Mouse (Mus musculus): Measurements from ENCODE around the gene Stk16. TPM values are rescaled to one million over a fixed set of nuclear protein-coding genes. Genes with fewer than 3 reads are reported as not detected.

Gene Stk16
- polyA plus RNA-seq, 1 experiment from 2014 or later = 125 TPM

GRCm38 (mm10) chr1:75247071-75247930 lies 36.7 kb downstream of the Stk16 start:
- peak overlapping the region; percentile 1; the same call in 1 of the 2 replicates for H3K9ac ChIP-seq
- H3K9me3 ChIP-seq (replicated peaks) = no peaks in the 10 kb centered on the region
- no peak for ATAC-seq (ENCODE audit: low FRiP score)
- no peak overlapping the region for H3K4me2 ChIP-seq (replicated peaks)
- H3K27me3 ChIP-seq = peaks cover 2% of the 10 kb centered on the region; the same call in 1 of the 2 replicates
- no peak overlapping the region for H3K4me3 ChIP-seq
- no peak overlapping the region for H3K27ac ChIP-seq
- peaks cover 13% of the 10 kb centered on the region for H3K36me3 ChIP-seq
- peaks cover 21% of the 10 kb centered on the region for H3K4me1 ChIP-seq
- WGBS = 72% methylated on average over 16 of the region's 16 CpGs

DNA sequence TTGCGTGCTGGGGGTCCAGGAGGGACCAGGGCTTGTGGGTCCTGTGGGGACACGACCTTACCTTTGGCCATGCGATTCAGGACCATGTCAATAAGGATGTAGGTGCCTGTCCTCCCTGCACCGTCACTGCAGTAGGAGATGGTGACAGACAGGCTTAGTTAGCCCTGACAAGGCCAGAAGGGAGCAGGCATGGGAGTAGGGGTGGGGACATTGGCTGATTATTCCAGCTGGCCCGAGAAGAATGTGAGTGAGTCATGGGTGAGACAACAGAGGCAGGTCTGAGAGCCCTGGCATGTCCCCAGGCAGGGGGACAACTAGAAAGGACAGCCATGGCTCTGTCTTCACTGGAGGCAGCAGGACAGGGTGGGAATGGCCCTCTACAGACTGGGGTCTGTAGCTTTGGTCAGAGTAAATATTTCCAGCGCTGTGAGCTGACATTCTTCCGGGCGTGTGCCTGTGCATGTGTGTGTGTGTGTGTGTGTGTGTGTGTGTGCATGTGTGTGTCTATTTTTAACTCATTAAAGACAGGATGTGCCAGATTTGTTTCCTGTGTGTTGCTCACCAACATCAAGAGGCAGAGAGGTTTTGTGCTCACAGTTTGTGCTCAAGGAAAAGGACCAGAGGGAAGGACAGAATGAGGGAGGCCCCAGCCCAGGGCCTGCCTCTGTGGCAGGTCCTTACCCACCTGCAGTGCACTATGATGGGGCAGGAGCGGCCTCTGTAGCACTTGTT lies 37.6 kb downstream of the Stk16 start:
- peaks cover 11% of the 10 kb centered on the region for H3K27me3 ChIP-seq
- no peak overlapping the region for H3K4me3 ChIP-seq
- H3K27ac ChIP-seq = no peak overlapping the region
- H3K9me3 ChIP-seq (replicated peaks) = no peaks in the 10 kb centered on the region
- no peak for ATAC-seq (ENCODE audit: low FRiP score)
- H3K9ac ChIP-seq = peak overlapping the region; percentile 15
- H3K4me2 ChIP-seq (replicated peaks) = no peak overlapping the region
- 52% methylated on average over 9 of the region's 9 CpGs for WGBS
- peaks cover 7% of the 10 kb centered on the region for H3K36me3 ChIP-seq
- peaks cover 21% of the 10 kb centered on the region for H3K4me1 ChIP-seq

DNA sequence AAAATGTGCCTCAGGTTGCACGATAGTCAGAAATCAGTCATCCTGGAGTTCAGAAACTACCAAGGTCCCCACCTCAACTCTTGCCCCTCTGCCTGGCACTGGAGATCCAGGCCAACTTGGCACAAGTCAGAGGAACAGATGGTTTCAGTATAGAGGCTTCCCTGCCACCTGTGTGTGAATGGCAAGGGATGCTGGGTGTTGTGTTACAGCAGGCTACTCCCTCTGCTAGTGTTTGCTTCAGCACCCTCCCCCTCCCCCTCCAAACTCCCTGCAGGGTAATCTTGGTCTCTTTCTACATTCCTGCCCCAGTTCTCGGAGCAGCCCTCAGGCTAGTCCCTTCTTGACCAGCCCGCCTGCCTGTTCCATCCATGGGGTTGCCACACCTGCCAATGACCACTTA lies 39.9 kb downstream of the Stk16 start:
- Histone ChIP-seq H3K4me3 (no peak overlapping the region), H3K36me3 (no peaks in the 10 kb centered on the region), H3K9ac (no peak overlapping the region), H3K9me3 (replicated peaks) (no peaks in the 10 kb centered on the region), H3K4me2 (replicated peaks) (no peak overlapping the region), H3K27me3 (peaks cover 13% of the 10 kb centered on the region), H3K4me1 (peaks cover 21% of the 10 kb centered on the region), H3K27ac (no peak overlapping the region)
- no peak for ATAC-seq (ENCODE audit: low FRiP score)
- WGBS = 54% methylated on average over 3 of the region's 3 CpGs

DNA sequence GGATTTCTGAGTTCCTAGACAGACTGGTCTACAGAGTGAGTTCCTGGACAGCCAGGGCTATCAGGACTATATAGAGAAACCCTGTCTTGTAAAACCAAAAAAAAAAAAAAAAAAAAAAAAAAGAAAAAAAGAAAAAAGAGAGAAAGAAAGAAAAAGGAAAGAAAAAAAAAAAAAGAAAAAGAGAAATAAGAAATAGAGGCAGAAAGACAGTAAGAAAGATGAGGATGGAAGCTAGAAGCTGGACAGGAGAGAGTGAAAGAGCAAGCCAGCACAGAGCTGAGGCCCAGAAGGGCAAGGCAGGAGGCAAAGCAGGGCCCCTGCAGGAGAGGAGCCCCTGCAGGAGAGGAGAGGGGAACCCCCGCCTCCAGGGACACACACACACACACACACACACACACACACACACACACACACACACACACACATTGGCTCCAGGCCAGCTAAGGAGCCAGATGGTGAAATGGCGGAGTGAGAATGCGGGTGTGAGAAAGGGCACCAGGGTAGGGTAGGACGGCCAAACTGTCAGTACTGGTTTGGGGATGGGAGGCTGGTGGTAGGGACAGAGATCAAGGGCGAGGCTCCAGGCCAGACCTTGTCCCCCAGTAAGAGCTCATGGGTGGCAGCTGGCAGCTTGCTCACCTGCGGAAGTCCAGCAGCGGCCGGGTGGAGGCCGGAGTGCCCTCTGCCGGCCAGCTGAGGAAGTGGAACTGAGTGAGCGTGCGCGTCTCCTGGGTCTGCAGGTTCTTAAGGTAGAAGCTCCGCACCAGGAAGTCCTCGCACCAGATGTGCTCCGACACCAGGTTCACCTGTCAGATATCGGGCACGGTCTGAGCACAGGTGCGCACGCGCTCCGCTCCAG lies 40.7 kb downstream of the Stk16 start:
- H3K36me3 ChIP-seq = no peaks in the 10 kb centered on the region
- ATAC-seq (ENCODE audit: low FRiP score) = peak; percentile 48; the same call in 1 of the 2 replicates

GRCm38 (mm10) chr1:75252308-75252707 lies 41.7 kb downstream of the Stk16 start:
- Histone ChIP-seq H3K36me3 (no peaks in the 10 kb centered on the region), H3K9ac (no peak overlapping the region), H3K9me3 (replicated peaks) (no peaks in the 10 kb centered on the region), H3K4me3 (no peak overlapping the region), H3K4me1 (peaks cover 22% of the 10 kb centered on the region), H3K27me3 (peaks cover 20% of the 10 kb centered on the region), H3K27ac (no peak overlapping the region), H3K4me2 (replicated peaks) (no peak overlapping the region)
- WGBS = 70% methylated on average over 13 of the region's 13 CpGs
- no peak for ATAC-seq (ENCODE audit: low FRiP score)

More for the DNA sequence above, 40.7 kb downstream of the Stk16 start:
- Histone ChIP-seq H3K4me3 (peak overlapping the region; percentile 8; the same call in 1 of the 2 replicates), H3K9ac (0 out of 2 replicates have a peak overlapping the region, but pooled peaks have one; percentile 15), H3K4me1 (peaks cover 23% of the 10 kb centered on the region), H3K4me2 (replicated peaks) (peak overlapping the region; percentile 45), H3K27ac (no peak overlapping the region), H3K9me3 (replicated peaks) (no peaks in the 10 kb centered on the region), H3K27me3 (peaks cover 20% of the 10 kb centered on the region)
- 5% methylated on average over 22 of the region's 22 CpGs for WGBS

- no peaks in the 10 kb centered on the region for H3K9me3 ChIP-seq (replicated peaks)
- H3K4me3 ChIP-seq = no peak overlapping the region
- no peak overlapping the region for H3K4me2 ChIP-seq (replicated peaks)
- ATAC-seq (ENCODE audit: low FRiP score) = 0 out of 2 replicates have a peak, but pooled peaks have one; percentile 10
- no peaks in the 10 kb centered on the region for H3K36me3 ChIP-seq
- peaks cover 15% of the 10 kb centered on the region for H3K4me1 ChIP-seq
- H3K27ac ChIP-seq = no peak overlapping the region
- 70% methylated on average over 16 of the region's 16 CpGs for WGBS
- H3K9ac ChIP-seq = no peak overlapping the region
- peaks cover 23% of the 10 kb centered on the region for H3K27me3 ChIP-seq
Measured at GRCm38 (mm10) chr1:75253029-75253428, 42.4 kb downstream of the Stk16 start.

- no peaks in the 10 kb centered on the region for H3K36me3 ChIP-seq
- WGBS = 65% methylated on average over 16 of the region's 16 CpGs
- H3K9me3 ChIP-seq (replicated peaks) = no peaks in the 10 kb centered on the region
- peaks cover 12% of the 10 kb centered on the region; the same call in 1 of the 2 replicates for H3K4me1 ChIP-seq
- ATAC-seq (ENCODE audit: low FRiP score) = no peak
- H3K4me3 ChIP-seq = no peak overlapping the region
- H3K27me3 ChIP-seq = peaks cover 28% of the 10 kb centered on the region
- H3K27ac ChIP-seq = no peak overlapping the region
- no peak overlapping the region for H3K9ac ChIP-seq
- H3K4me2 ChIP-seq (replicated peaks) = no peak overlapping the region
Measured at GRCm38 (mm10) chr1:75253849-75254624, 43.4 kb downstream of the Stk16 start.

DNA sequence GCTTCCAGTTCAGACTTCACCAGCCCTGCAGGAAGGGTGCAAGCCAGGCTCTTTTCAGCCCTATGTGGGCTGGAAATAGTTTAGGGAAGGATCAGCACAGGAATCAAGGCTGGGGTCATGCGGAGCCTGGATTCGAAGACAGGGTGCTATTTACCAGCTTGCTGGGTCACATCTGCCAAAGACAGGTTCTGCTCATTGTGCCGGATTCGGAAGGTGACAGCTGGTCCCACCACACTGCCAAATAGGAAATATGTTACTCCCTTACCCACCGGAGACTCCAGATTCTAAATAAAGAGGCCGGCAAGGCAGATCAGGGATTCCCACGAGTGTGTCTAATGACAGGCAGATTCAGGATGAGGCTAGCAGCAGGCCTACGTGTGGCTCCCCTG lies 44.0 kb downstream of the Stk16 start:
- 0 out of 2 replicates have a peak overlapping the region, but pooled peaks have one; percentile 23 for H3K9ac ChIP-seq
- no peak overlapping the region for H3K27ac ChIP-seq
- WGBS = 65% methylated on average over 8 of the region's 8 CpGs
- no peaks in the 10 kb centered on the region for H3K36me3 ChIP-seq
- H3K4me1 ChIP-seq = peaks cover 12% of the 10 kb centered on the region; the same call in 1 of the 2 replicates
- H3K4me2 ChIP-seq (replicated peaks) = no peak overlapping the region
- no peak for ATAC-seq (ENCODE audit: low FRiP score)
- H3K4me3 ChIP-seq = no peak overlapping the region
- no peaks in the 10 kb centered on the region for H3K9me3 ChIP-seq (replicated peaks)
- peaks cover 32% of the 10 kb centered on the region for H3K27me3 ChIP-seq

GRCm38 (mm10) chr1:75255516-75256046 lies 44.9 kb downstream of the Stk16 start:
- Histone ChIP-seq H3K4me2 (replicated peaks) (no peak overlapping the region), H3K9ac (no peak overlapping the region), H3K4me3 (no peak overlapping the region), H3K9me3 (replicated peaks) (no peaks in the 10 kb centered on the region), H3K27ac (no peak overlapping the region), H3K27me3 (peaks cover 36% of the 10 kb centered on the region), H3K4me1 (peaks cover 12% of the 10 kb centered on the region; the same call in 1 of the 2 replicates), H3K36me3 (no peaks in the 10 kb centered on the region)
- ATAC-seq (ENCODE audit: low FRiP score) = no peak
- 72% methylated on average over 10 of the region's 10 CpGs for WGBS

DNA sequence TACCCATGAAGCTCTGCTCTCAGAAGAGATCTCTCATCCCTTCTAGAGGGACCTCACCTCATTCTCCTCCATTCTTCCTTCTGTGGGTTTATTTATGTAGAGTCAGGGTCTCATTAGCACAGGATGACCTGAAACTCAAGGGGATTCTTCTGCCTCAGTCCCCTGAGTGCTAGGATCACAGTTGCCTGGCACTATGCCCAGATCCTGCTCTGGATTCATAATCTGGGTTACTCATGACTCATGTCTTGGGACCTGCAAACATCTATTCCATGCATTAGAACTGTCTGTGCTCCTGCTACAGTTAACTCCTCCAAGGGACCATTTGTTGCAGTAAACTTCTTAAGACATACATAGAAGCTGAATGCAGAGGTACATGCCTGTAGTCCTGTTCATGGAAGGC lies 50.6 kb downstream of the Stk16 start:
- ATAC-seq (ENCODE audit: low FRiP score) = no peak
- H3K36me3 ChIP-seq = no peaks in the 10 kb centered on the region
- no peak overlapping the region for H3K9ac ChIP-seq
- no peak overlapping the region for H3K4me3 ChIP-seq
- no peaks in the 10 kb centered on the region for H3K9me3 ChIP-seq (replicated peaks)
- no peak overlapping the region for H3K27ac ChIP-seq
- H3K27me3 ChIP-seq = peaks cover 70% of the 10 kb centered on the region
- no peak overlapping the region for H3K4me2 ChIP-seq (replicated peaks)
- peaks cover 13% of the 10 kb centered on the region for H3K4me1 ChIP-seq

Data from hindbrain, embryonic 12.5 days (tissue).